Mouse (Mus musculus) splenic B cell, adult 2 months (primary cell): ENCODE measurements at regions not wholly inside any gene's neighbourhood (a gene's known extent, or its start where the extent isn't known, plus 50 kb on each side); places are given as distances from the start of the nearest gene placed in this dataset.

Source experiments
- DNase-seq: peaks from one replicate; pipeline ENCODE4 v3.0.0-alpha.2; 2011; ENCODE audit warnings: low read depth, low spot score
- H3K27me3 ChIP-seq: 2 replicates; pipeline ENCODE4 v1.6.1; 2012; ENCODE audit warnings: mild to moderate bottlenecking, low read length, moderate library complexity, mixed read lengths; ENCODE audit not compliant: control insufficient read depth, poor library complexity, insufficient read depth, severe bottlenecking
- H3K36me3 ChIP-seq: 2 replicates; pipeline ENCODE4 v1.6.1; 2012; ENCODE audit warnings: mild to moderate bottlenecking, low read length, moderate library complexity, mixed read lengths; ENCODE audit not compliant: control insufficient read depth, poor library complexity, insufficient read depth, severe bottlenecking

DNA sequence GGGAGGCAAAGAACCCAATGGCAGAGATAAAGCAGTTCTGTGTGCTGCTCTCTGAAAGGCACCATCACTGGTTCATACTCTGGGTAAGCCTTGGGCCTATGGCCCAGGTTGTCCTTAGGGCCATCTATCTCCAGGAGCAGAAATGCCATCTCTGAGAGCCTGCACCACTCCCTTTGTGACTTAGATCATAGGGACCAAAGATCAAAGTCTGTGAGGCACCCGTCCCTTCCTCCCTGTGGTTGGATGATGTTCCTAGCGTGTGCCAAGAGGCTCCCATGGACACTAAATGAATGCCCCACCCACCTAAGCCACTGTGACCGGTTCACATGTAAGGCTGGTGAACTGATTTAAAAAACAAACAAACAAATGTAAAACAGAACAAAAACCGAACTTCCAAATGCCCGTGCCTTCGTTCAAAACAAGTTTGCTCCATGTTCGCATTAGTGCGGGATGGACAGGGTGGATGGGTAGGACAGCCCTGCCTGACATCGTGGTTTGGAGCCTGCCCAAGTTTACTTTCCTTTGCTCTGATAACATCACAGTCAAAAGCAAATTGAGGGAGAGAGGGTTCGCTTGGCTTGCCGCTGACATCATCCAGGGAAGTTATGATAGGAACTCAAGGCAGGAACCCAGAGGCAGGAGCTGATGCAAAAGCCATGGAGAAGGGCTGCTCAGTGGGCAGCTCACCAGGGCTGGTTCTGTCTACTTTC, 418.6 kb downstream of the Med13l start:
- DNase-seq: no peak
- H3K27me3 ChIP-seq: no peaks in the 10 kb centered on the region
- H3K36me3 ChIP-seq: no peaks in the 10 kb centered on the region

DNA sequence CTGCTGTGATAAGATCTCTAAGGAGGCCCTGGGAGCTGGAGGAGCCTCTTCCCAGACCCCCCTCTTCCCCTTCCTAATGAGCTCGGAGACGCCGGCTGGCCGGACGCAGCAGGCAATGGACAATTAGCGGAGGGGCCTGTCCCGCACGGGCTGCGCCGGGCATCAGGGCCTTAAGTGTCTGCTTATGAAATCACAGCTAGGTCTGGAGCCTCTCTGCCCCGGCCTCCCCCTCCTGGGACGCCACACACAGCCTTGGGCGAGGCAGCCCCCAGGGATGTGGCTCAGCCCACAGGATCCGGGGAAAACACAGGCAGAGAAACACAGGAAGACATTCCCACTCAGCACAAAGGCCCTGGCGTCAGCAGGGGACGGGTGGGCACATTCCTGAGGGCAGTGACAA, 420.6 kb downstream of the Med13l start:
- Histone ChIP-seq H3K27me3 (no peaks in the 10 kb centered on the region), H3K36me3 (no peaks in the 10 kb centered on the region)
- DNase-seq: no peak

GRCm38 (mm10) chr5:118984251-118984650, 423.8 kb downstream of the Med13l start:
- DNase-seq: no peak
- Histone ChIP-seq H3K36me3 (no peaks in the 10 kb centered on the region), H3K27me3 (no peaks in the 10 kb centered on the region)

- no peaks in the 10 kb centered on the region for H3K27me3 ChIP-seq
- DNase-seq: no peak
- no peaks in the 10 kb centered on the region for H3K36me3 ChIP-seq
Observed at GRCm38 (mm10) chr5:118984797-118985408, 424.4 kb downstream of the Med13l start.

GRCm38 (mm10) chr5:118987376-118988000, 427.0 kb downstream of the Med13l start:
- no peaks in the 10 kb centered on the region for H3K36me3 ChIP-seq
- DNase-seq: no peak

DNA sequence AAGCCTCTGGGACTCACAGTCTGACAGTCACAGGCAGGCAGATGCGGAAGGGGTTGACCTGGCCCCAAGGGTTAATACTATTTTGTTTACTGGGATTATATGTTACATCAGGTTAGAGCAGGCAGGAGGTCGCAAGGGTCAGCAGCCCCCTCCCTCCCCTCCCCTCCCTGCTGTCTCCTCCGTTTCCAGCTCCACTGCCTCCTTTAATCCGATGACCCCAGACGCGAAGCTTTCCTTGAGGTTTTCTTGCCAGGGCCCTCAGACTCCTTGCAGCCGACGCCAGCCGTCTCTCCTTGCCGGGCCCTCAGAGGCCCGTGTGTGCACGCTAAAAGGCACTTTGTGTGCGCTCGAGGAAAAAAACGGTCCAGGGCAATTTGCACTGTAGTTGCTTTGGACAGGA, 438.6 kb downstream of the Med13l start:
- Histone ChIP-seq H3K27me3 (no peaks in the 10 kb centered on the region), H3K36me3 (no peaks in the 10 kb centered on the region)
- no peak for DNase-seq

More at GRCm38 (mm10) chr5:118987376-118988000, 427.0 kb downstream of the Med13l start:
- no peaks in the 10 kb centered on the region for H3K27me3 ChIP-seq

GRCm38 (mm10) chr5:119005825-119006471, 445.5 kb downstream of the Med13l start:
- Histone ChIP-seq H3K27me3 (no peaks in the 10 kb centered on the region), H3K36me3 (no peaks in the 10 kb centered on the region)
- no peak for DNase-seq

DNA sequence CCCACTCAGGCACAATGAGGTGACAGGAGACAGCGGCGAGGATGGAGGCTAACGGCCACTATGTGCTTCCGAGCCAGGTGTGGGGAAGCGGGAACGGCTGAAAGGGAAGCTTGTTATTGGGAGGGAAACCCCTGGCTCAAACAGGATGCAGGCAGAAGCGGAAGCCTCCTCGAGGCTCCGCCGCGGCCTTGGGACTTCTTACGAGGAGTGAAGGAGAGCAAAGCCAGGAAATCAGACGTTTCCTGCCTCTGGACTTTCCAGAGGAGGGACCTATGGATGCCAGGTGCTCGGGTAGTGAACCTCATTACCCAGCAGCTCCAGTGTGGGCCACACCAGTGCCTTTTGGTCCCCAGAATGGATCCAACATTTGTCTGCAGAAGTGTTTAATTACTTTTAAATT, 449.6 kb downstream of the Med13l start:
- no peak for DNase-seq

GRCm38 (mm10) chr5:119015181-119015580, 454.7 kb downstream of the Med13l start:
- H3K36me3 ChIP-seq: no peaks in the 10 kb centered on the region
- H3K27me3 ChIP-seq: no peaks in the 10 kb centered on the region
- no peak for DNase-seq

More for the DNA sequence above, 449.6 kb downstream of the Med13l start:
- H3K36me3 ChIP-seq: no peaks in the 10 kb centered on the region
- no peaks in the 10 kb centered on the region for H3K27me3 ChIP-seq

- Histone ChIP-seq H3K36me3 (no peaks in the 10 kb centered on the region), H3K27me3 (no peaks in the 10 kb centered on the region)
- DNase-seq: no peak
Observed at GRCm38 (mm10) chr5:119015606-119016255, 455.3 kb downstream of the Med13l start.

- no peaks in the 10 kb centered on the region for H3K36me3 ChIP-seq
- DNase-seq: no peak
- H3K27me3 ChIP-seq: no peaks in the 10 kb centered on the region
Observed at GRCm38 (mm10) chr5:119016420-119016819, 455.9 kb downstream of the Med13l start.

GRCm38 (mm10) chr5:119023947-119024346, 463.5 kb downstream of the Med13l start:
- Histone ChIP-seq H3K27me3 (no peaks in the 10 kb centered on the region), H3K36me3 (no peaks in the 10 kb centered on the region)
- no peak for DNase-seq

DNA sequence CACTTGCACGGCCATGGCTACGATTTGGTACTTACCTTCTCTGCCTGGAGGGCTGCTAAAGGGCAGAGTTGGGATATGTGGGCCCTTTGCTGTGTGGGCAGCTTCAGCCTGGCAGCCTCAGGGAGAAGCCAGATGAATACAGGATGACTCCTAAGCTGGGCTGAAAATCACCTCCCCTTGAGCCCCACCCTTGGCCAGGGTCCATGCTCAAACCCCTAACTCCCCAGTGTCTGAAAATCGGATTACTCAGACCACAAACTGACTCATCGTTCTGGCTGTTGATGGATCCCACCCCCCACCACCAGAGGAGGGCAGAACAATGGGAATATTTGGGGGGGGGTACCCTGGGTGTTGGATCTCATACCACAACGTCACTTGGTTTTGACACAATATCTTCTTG, 471.6 kb downstream of the Med13l start:
- H3K27me3 ChIP-seq: no peaks in the 10 kb centered on the region
- no peaks in the 10 kb centered on the region for H3K36me3 ChIP-seq
- no peak for DNase-seq

DNA sequence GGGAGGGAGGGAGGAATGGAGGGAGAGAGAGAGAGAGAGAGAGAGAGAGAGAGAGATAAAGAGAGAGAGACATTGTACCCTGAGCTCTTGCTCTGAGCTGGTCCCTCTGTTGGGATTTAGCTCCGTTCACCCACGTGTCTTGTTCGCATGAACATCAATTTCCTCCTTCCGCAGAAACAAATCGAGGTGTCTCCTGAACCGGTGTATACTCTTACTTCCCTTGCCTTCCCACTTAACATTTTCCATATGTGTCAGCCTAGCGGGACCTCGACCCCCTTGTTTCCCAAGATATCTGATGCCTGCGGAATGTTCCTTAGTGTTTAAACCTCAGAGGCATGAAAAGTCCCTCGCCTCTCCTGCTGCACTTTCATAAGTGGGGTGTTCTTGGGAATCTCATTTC, 484.1 kb downstream of the Med13l start:
- Histone ChIP-seq H3K27me3 (no peaks in the 10 kb centered on the region), H3K36me3 (no peaks in the 10 kb centered on the region)
- DNase-seq: no peak
